15 mouse cellular contexts compared by ENCODE assay signal in the genomic region with DNA sequence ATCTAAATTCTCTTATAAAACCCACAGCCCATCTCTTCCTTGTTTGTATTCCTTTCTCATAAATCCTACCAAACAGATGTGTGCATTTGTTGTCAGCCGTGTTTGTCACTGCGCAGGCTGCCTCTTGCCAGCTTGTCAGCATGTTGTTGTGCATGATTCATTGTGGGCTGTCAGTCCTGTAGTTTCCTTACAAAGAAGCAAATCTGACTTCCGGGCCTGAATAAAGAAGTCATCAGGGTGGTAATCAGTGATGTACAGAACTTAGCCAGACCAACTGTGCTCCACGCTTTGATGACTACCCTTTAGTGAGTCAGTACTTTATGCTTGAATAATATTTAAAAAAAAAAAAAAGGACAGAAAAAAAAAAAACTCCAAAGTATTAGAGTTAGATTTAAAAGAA.
DNase-seq lines count a peak whose midpoint lies in the region; ATAC-seq and TF ChIP-seq lines count a peak whose summit lies in the region.
"Had no signal": no experiment of that assay in that cellular context is flagged by ENCODE, and none has a peak within 500 bp of the region (broad histone marks: within the 10 kb centered on the region; RNA-seq: fewer than 3 reads in every experiment).

No protein-coding gene starts in this region.

- no peaks in the 10 kb centered on the region for H3K9me3 ChIP-seq in midbrain, embryonic 14.5 days (ENCODE audit: control insufficient read depth, low read length)
- H3K9me3 ChIP-seq in midbrain, embryonic 16.5 days (replicated peaks; ENCODE audit: control insufficient read depth, low read length, poor library complexity, severe bottlenecking): no peaks in the 10 kb centered on the region
- H3K9me3 ChIP-seq: embryonic facial prominence, embryonic 13.5 days; heart, embryonic 15.5 days; limb, embryonic 15.5 days had no signal

- H3K36me3 ChIP-seq in midbrain, embryonic 14.5 days (ENCODE audit: control insufficient read depth, insufficient read depth, low read length): no peaks in the 10 kb centered on the region
- no peaks in the 10 kb centered on the region for H3K36me3 ChIP-seq in midbrain, embryonic 16.5 days (ENCODE audit: control insufficient read depth, insufficient read depth, low read length)
- H3K36me3 ChIP-seq: embryonic facial prominence, embryonic 13.5 days; heart, embryonic 15.5 days; limb, embryonic 15.5 days had no signal

- TF ChIP-seq CTCF in layer of hippocampus, adult 2 months (conservative IDR thresholded peaks at IDR 0.05): no peak

- peak; percentile 6 to 11 for DNase-seq in cerebellum, postnatal 10 days
- DNase-seq in cerebellum, postnatal 36 days: no peak
- peak; percentile 42 for DNase-seq in midbrain, embryonic 14.5 days
- peak; percentile 43 for DNase-seq in brain, adult 2 months (ENCODE audit: low read depth, low spot score)
- DNase-seq in layer of hippocampus, adult 2 months (ENCODE audit: low spot score in 2 of 2): peak; percentile 4 to 14
- DNase-seq in spleen, adult 18-20 months: no peak
- no peak for DNase-seq in lung, postnatal 36 days
- DNase-seq: adrenal gland, postnatal 10 days; cerebellum, postnatal 25 days; lung, embryonic 14.5 days had no signal

- no peaks in the 10 kb centered on the region for H3K4me1 ChIP-seq in midbrain, embryonic 14.5 days (ENCODE audit: control insufficient read depth, insufficient read depth, low read length)
- H3K4me1 ChIP-seq in midbrain, embryonic 16.5 days (ENCODE audit: control insufficient read depth, insufficient read depth, low read length): no peaks in the 10 kb centered on the region
- H3K4me1 ChIP-seq: embryonic facial prominence, embryonic 13.5 days; heart, embryonic 15.5 days; limb, embryonic 15.5 days had no signal

- 46% methylated on average over 4 of the region's 4 CpGs for whole genome bisulfite sequencing in midbrain, embryonic 14.5 days
- 47% methylated on average over 4 of the region's 4 CpGs for WGBS in midbrain, embryonic 16.5 days

- no peak overlapping the region for H3K27ac ChIP-seq in midbrain, embryonic 14.5 days (replicated peaks; ENCODE audit: low read depth, low read length)
- no peak overlapping the region for H3K27ac ChIP-seq in midbrain, embryonic 16.5 days (ENCODE audit: low read length)
- no peak overlapping the region for H3K27ac ChIP-seq in layer of hippocampus, adult 2 months
- H3K27ac ChIP-seq: embryonic facial prominence, embryonic 13.5 days; heart, embryonic 15.5 days; limb, embryonic 15.5 days had no signal

- H3K4me3 ChIP-seq in midbrain, embryonic 14.5 days (replicated peaks; ENCODE audit: low read depth, low read length): no peak overlapping the region
- H3K4me3 ChIP-seq in midbrain, embryonic 16.5 days (ENCODE audit: low read depth, low read length): no peak overlapping the region
- H3K4me3 ChIP-seq in layer of hippocampus, adult 2 months: no peak overlapping the region
- H3K4me3 ChIP-seq: embryonic facial prominence, embryonic 13.5 days; heart, embryonic 15.5 days; limb, embryonic 15.5 days had no signal

- ATAC-seq in midbrain, embryonic 14.5 days (ENCODE audit: low FRiP score, low TSS enrichment): no peak; the same call in 1 of the 2 replicates
- no peak for ATAC-seq in midbrain, embryonic 16.5 days
- ATAC-seq: inflammation-experienced regulatory T-cells, adult 6 months had no signal

- H3K9ac ChIP-seq in midbrain, embryonic 14.5 days (replicated peaks; ENCODE audit: low read length): no peak overlapping the region
- H3K9ac ChIP-seq in midbrain, embryonic 16.5 days (ENCODE audit: low read depth, low read length): no peak overlapping the region
- H3K9ac ChIP-seq: embryonic facial prominence, embryonic 13.5 days; heart, embryonic 15.5 days; limb, embryonic 15.5 days; lung, embryonic 14.5 days had no signal

- H3K27me3 ChIP-seq in midbrain, embryonic 14.5 days (ENCODE audit: control insufficient read depth, insufficient read depth, low read length): no peaks in the 10 kb centered on the region
- H3K27me3 ChIP-seq in midbrain, embryonic 16.5 days (ENCODE audit: control insufficient read depth, insufficient read depth, low read depth, low read length): no peaks in the 10 kb centered on the region
- H3K27me3 ChIP-seq: embryonic facial prominence, embryonic 13.5 days; heart, embryonic 15.5 days; limb, embryonic 15.5 days had no signal

- no peak overlapping the region for H3K4me2 ChIP-seq in midbrain, embryonic 14.5 days (ENCODE audit: low read length)
- H3K4me2 ChIP-seq in midbrain, embryonic 16.5 days (ENCODE audit: low read length): no peak overlapping the region
- H3K4me2 ChIP-seq: embryonic facial prominence, embryonic 13.5 days; heart, embryonic 15.5 days; limb, embryonic 15.5 days; lung, embryonic 14.5 days had no signal

Comparison
In these comparisons a context has a peak if more than half of its experiments do, and no peak if none do; other contexts are left out.
1. DNase-seq: peak in cerebellum, postnatal 10 days (2 of 2), midbrain, embryonic 14.5 days (single experiment), brain, adult 2 months (single experiment) and layer of hippocampus, adult 2 months (2 of 2); none in cerebellum, postnatal 36 days (0 of 2), spleen, adult 18-20 months (0 of 2) and lung, postnatal 36 days (single experiment).